Mouse (Mus musculus) neural tube, embryonic 13.5 days (tissue): ENCODE measurements at regions not wholly inside any gene's neighbourhood (a gene's known extent, or its start where the extent isn't known, plus 50 kb on each side); places are given as distances from the start of the nearest gene placed in this dataset.
A peak's percentile ranks its signal among the peaks of the same experiment; 100 is the strongest.

Experiments
- ATAC-seq: fragments of 200-750 bp; cut with Nextera tagmentation; 2 replicates; pipeline ENCODE4 v1.8.0; 2017; ENCODE audit warnings: low read depth, mild to moderate bottlenecking, moderate TSS enrichment, moderate library complexity
- H3K27ac ChIP-seq: fragments of 300-500 bp; sonication (generic); replicated peaks from 2 replicates; pipeline ENCODE4 v1.5.1; 2015; ENCODE audit warnings: moderate library complexity, mild to moderate bottlenecking, inconsistent platforms
- H3K27me3 ChIP-seq: fragments of 300-500 bp; sonication (generic); 2 replicates; pipeline ENCODE4 v1.6.1; 2015; ENCODE audit warnings: mild to moderate bottlenecking, inconsistent platforms
- H3K36me3 ChIP-seq: fragments of 300-500 bp; sonication (generic); 2 replicates; pipeline ENCODE4 v1.6.1; 2015; ENCODE audit warnings: mild to moderate bottlenecking, inconsistent platforms
- H3K4me1 ChIP-seq: fragments of 300-500 bp; sonication (generic); replicated peaks from 2 replicates; pipeline ENCODE4 v1.6.1; 2015; ENCODE audit warnings: inconsistent platforms
- H3K4me2 ChIP-seq: fragments of 300-500 bp; sonication (generic); 2 replicates; pipeline ENCODE4 v1.6.1; 2015; ENCODE audit warnings: inconsistent platforms, mild to moderate bottlenecking, moderate library complexity
- H3K4me3 ChIP-seq: fragments of 300-500 bp; sonication (generic); 2 replicates; pipeline ENCODE4 v1.5.1; 2015; ENCODE audit warnings: mild to moderate bottlenecking, inconsistent platforms
- H3K9ac ChIP-seq: fragments of 300-500 bp; sonication (generic); 2 replicates; pipeline ENCODE4 v1.6.1; 2015; ENCODE audit warnings: moderate library complexity, mild to moderate bottlenecking, inconsistent platforms
- H3K9me3 ChIP-seq: fragments of 300-500 bp; sonication (generic); 2 replicates; pipeline ENCODE4 v1.6.1; 2016; ENCODE audit warnings: inconsistent platforms
- WGBS: fragments of 180-500 bp; shearing (Covaris S2); methylation state at CpG from one replicate; pipeline ENCODE4 v1.1.7; 2015; 5-methylcytosine and 5-hydroxymethylcytosine counted together

- no peak for ATAC-seq
- 71% methylated on average over 8 of the region's 8 CpGs for WGBS
- no peaks in the 10 kb centered on the region for H3K9me3 ChIP-seq
Measured at GRCm38 (mm10) chr17:83920894-83921293, 73.1 kb upstream of the Haao start.

GRCm38 (mm10) chr17:83920225-83920624, 72.5 kb upstream of the Haao start:
- ATAC-seq: no peak
- 35% methylated on average over 4 of the region's 4 CpGs for WGBS
- peaks cover 10% of the 10 kb centered on the region for H3K4me1 ChIP-seq
- H3K9ac ChIP-seq: no peak overlapping the region
- H3K4me3 ChIP-seq: no peak overlapping the region
- H3K27ac ChIP-seq: no peak overlapping the region
- no peaks in the 10 kb centered on the region for H3K27me3 ChIP-seq
- H3K4me2 ChIP-seq: no peak overlapping the region
- H3K36me3 ChIP-seq: no peaks in the 10 kb centered on the region
- H3K9me3 ChIP-seq: no peaks in the 10 kb centered on the region

More at GRCm38 (mm10) chr17:83920894-83921293, 73.1 kb upstream of the Haao start:
- H3K4me2 ChIP-seq: no peak overlapping the region
- no peaks in the 10 kb centered on the region for H3K36me3 ChIP-seq
- no peaks in the 10 kb centered on the region for H3K27me3 ChIP-seq
- no peak overlapping the region for H3K27ac ChIP-seq
- peaks cover 10% of the 10 kb centered on the region for H3K4me1 ChIP-seq
- no peak overlapping the region for H3K4me3 ChIP-seq
- no peak overlapping the region for H3K9ac ChIP-seq

- no peaks in the 10 kb centered on the region for H3K36me3 ChIP-seq
- H3K9me3 ChIP-seq: no peaks in the 10 kb centered on the region
- no peak overlapping the region for H3K4me2 ChIP-seq
- H3K9ac ChIP-seq: no peak overlapping the region
- ATAC-seq: no peak
- 68% methylated on average over 9 of the region's 9 CpGs for WGBS
- peaks cover 10% of the 10 kb centered on the region for H3K4me1 ChIP-seq
- H3K4me3 ChIP-seq: no peak overlapping the region
- no peaks in the 10 kb centered on the region for H3K27me3 ChIP-seq
- H3K27ac ChIP-seq: no peak overlapping the region
Measured at GRCm38 (mm10) chr17:83918413-83919139, 70.8 kb upstream of the Haao start.

- H3K4me2 ChIP-seq: no peak overlapping the region
- H3K9ac ChIP-seq: no peak overlapping the region
- H3K36me3 ChIP-seq: no peaks in the 10 kb centered on the region
- ATAC-seq: no peak
- no peaks in the 10 kb centered on the region for H3K9me3 ChIP-seq
- no peak overlapping the region for H3K27ac ChIP-seq
- H3K27me3 ChIP-seq: no peaks in the 10 kb centered on the region
- H3K4me1 ChIP-seq: peaks cover 10% of the 10 kb centered on the region
- 83% methylated on average over 4 of the region's 4 CpGs for WGBS
- no peak overlapping the region for H3K4me3 ChIP-seq
Measured at GRCm38 (mm10) chr17:83917781-83918180, 70.0 kb upstream of the Haao start.

GRCm38 (mm10) chr17:83916684-83917166, 69.0 kb upstream of the Haao start:
- Histone ChIP-seq H3K4me1 (peaks cover 10% of the 10 kb centered on the region), H3K27ac (peak overlapping the region; percentile 49; the same call in 1 of the 2 replicates), H3K4me3 (no peak overlapping the region), H3K4me2 (no peak overlapping the region), H3K9ac (no peak overlapping the region), H3K36me3 (no peaks in the 10 kb centered on the region), H3K9me3 (no peaks in the 10 kb centered on the region), H3K27me3 (no peaks in the 10 kb centered on the region)
- ATAC-seq: no peak
- WGBS: 59% methylated on average over 10 of the region's 10 CpGs

- peaks cover 10% of the 10 kb centered on the region for H3K4me1 ChIP-seq
- no peak for ATAC-seq
- no peak overlapping the region for H3K4me2 ChIP-seq
- no peak overlapping the region for H3K27ac ChIP-seq
- no peaks in the 10 kb centered on the region for H3K36me3 ChIP-seq
- no peak overlapping the region for H3K9ac ChIP-seq
- H3K9me3 ChIP-seq: no peaks in the 10 kb centered on the region
- no peak overlapping the region for H3K4me3 ChIP-seq
- H3K27me3 ChIP-seq: no peaks in the 10 kb centered on the region
Measured at GRCm38 (mm10) chr17:83915034-83915433, 67.3 kb upstream of the Haao start.

- no peaks in the 10 kb centered on the region for H3K36me3 ChIP-seq
- no peak overlapping the region for H3K9ac ChIP-seq
- H3K4me3 ChIP-seq: no peak overlapping the region
- H3K4me1 ChIP-seq: peaks cover 10% of the 10 kb centered on the region
- no peaks in the 10 kb centered on the region for H3K9me3 ChIP-seq
- WGBS: 85% methylated on average over 1 of the region's 1 CpGs
- H3K4me2 ChIP-seq: no peak overlapping the region
- ATAC-seq: no peak
- H3K27ac ChIP-seq: no peak overlapping the region
- H3K27me3 ChIP-seq: no peaks in the 10 kb centered on the region
Measured at GRCm38 (mm10) chr17:83914603-83915002, 66.8 kb upstream of the Haao start.

- no peak overlapping the region for H3K4me3 ChIP-seq
- no peak overlapping the region for H3K9ac ChIP-seq
- peaks cover 10% of the 10 kb centered on the region for H3K4me1 ChIP-seq
- WGBS: 74% methylated on average over 13 of the region's 13 CpGs
- H3K27me3 ChIP-seq: no peaks in the 10 kb centered on the region
- H3K27ac ChIP-seq: no peak overlapping the region
- ATAC-seq: no peak
- H3K36me3 ChIP-seq: no peaks in the 10 kb centered on the region
- H3K9me3 ChIP-seq: no peaks in the 10 kb centered on the region
- H3K4me2 ChIP-seq: no peak overlapping the region
Measured at GRCm38 (mm10) chr17:83913711-83914415, 66.1 kb upstream of the Haao start.

GRCm38 (mm10) chr17:83912421-83912820, 64.7 kb upstream of the Haao start:
- no peaks in the 10 kb centered on the region for H3K27me3 ChIP-seq
- H3K9me3 ChIP-seq: no peaks in the 10 kb centered on the region
- no peak overlapping the region for H3K9ac ChIP-seq
- H3K4me2 ChIP-seq: no peak overlapping the region
- WGBS: 94% methylated on average over 6 of the region's 6 CpGs
- H3K36me3 ChIP-seq: no peaks in the 10 kb centered on the region
- H3K27ac ChIP-seq: no peak overlapping the region
- no peak overlapping the region for H3K4me3 ChIP-seq
- no peak for ATAC-seq
- peaks cover 10% of the 10 kb centered on the region for H3K4me1 ChIP-seq

- Histone ChIP-seq H3K9me3 (no peaks in the 10 kb centered on the region), H3K4me3 (no peak overlapping the region), H3K4me2 (no peak overlapping the region), H3K27me3 (no peaks in the 10 kb centered on the region), H3K27ac (no peak overlapping the region), H3K4me1 (0 out of 2 replicates have a peak, but pooled peaks cover 3% of the 10 kb centered on the region), H3K9ac (no peak overlapping the region), H3K36me3 (no peaks in the 10 kb centered on the region)
- 90% methylated on average over 6 of the region's 6 CpGs for WGBS
- no peak for ATAC-seq
Measured at GRCm38 (mm10) chr17:83908811-83909210, 61.0 kb upstream of the Haao start.

- H3K36me3 ChIP-seq: no peaks in the 10 kb centered on the region
- no peak for ATAC-seq
- H3K27ac ChIP-seq: no peak overlapping the region
- H3K4me2 ChIP-seq: no peak overlapping the region
- H3K9me3 ChIP-seq: no peaks in the 10 kb centered on the region
- 0 out of 2 replicates have a peak, but pooled peaks cover 6% of the 10 kb centered on the region for H3K4me1 ChIP-seq
- H3K4me3 ChIP-seq: no peak overlapping the region
- no peak overlapping the region for H3K9ac ChIP-seq
- 89% methylated on average over 3 of the region's 3 CpGs for WGBS
- H3K27me3 ChIP-seq: no peaks in the 10 kb centered on the region
Measured at GRCm38 (mm10) chr17:83907538-83907937, 59.8 kb upstream of the Haao start.

- Histone ChIP-seq H3K36me3 (no peaks in the 10 kb centered on the region), H3K9ac (no peak overlapping the region), H3K4me3 (no peak overlapping the region), H3K27ac (no peak overlapping the region), H3K4me2 (no peak overlapping the region), H3K27me3 (no peaks in the 10 kb centered on the region), H3K9me3 (no peaks in the 10 kb centered on the region), H3K4me1 (peaks cover 10% of the 10 kb centered on the region)
- 89% methylated on average over 12 of the region's 12 CpGs for WGBS
- no peak for ATAC-seq
Measured at GRCm38 (mm10) chr17:83906751-83907537, 59.2 kb upstream of the Haao start.
